Mouse (Mus musculus) forebrain, embryonic 12.5 days (tissue): ENCODE results near the gene Kat2b. TPM values are rescaled to one million over a fixed set of nuclear protein-coding genes. Genes with fewer than 3 reads are reported as not detected.
"Not testable (repeated sequence)": the region's sequence is repeated elsewhere in the genome, so short reads cannot be mapped to it uniquely, and the experiment has no call there.

ENCODE experiments used
- ATAC-seq: fragments of 200-750 bp; cut with Nextera tagmentation; 2 replicates; pipeline ENCODE4 v1.8.0; 2017; ENCODE audit warnings: moderate TSS enrichment; ENCODE audit not compliant: low FRiP score
- H3K27ac ChIP-seq: fragments of 300-500 bp; sonication (generic); 2 replicates; pipeline ENCODE4 v1.5.1; 2016; ENCODE audit warnings: mild to moderate bottlenecking
- H3K27me3 ChIP-seq: fragments of 300-500 bp; sonication (generic); 2 replicates; pipeline ENCODE4 v1.6.1; 2016; ENCODE audit warnings: mild to moderate bottlenecking
- H3K36me3 ChIP-seq: fragments of 300-500 bp; sonication (generic); replicated peaks from 2 replicates; pipeline ENCODE4 v1.6.1; 2016; ENCODE audit warnings: mild to moderate bottlenecking
- H3K4me1 ChIP-seq: fragments of 300-500 bp; sonication (generic); 2 replicates; pipeline ENCODE4 v1.6.1; 2016
- H3K4me2 ChIP-seq: fragments of 300-500 bp; sonication (generic); 2 replicates; pipeline ENCODE4 v1.6.1; 2016; ENCODE audit warnings: mild to moderate bottlenecking, moderate library complexity
- H3K4me3 ChIP-seq: fragments of 300-500 bp; sonication (generic); replicated peaks from 2 replicates; pipeline ENCODE4 v1.5.1; 2016; ENCODE audit warnings: mild to moderate bottlenecking
- H3K9ac ChIP-seq: fragments of 300-500 bp; sonication (generic); 2 replicates; pipeline ENCODE4 v1.6.1; 2016; ENCODE audit warnings: mild to moderate bottlenecking
- H3K9me3 ChIP-seq: fragments of 300-500 bp; sonication (generic); 2 replicates; pipeline ENCODE4 v1.6.1; 2016
- WGBS: fragments of 180-500 bp; shearing (Covaris S2); methylation state at CpG from one replicate; pipeline ENCODE4 v1.1.7; 2016; 5-methylcytosine and 5-hydroxymethylcytosine counted together
- polyA plus RNA-seq: library from polyadenylated mRNA; unstranded; fragments of >200 nt; fragmentation: Nextera tagmentation; extraction: Ambion mirVana; gene quantifications from 2 replicates; pipeline ENCODE4 v1.2.1, GENCODE M21; 2016

Kat2b gene
- polyA plus RNA-seq, 1 experiment from 2014 or later = 8.1 TPM

DNA sequence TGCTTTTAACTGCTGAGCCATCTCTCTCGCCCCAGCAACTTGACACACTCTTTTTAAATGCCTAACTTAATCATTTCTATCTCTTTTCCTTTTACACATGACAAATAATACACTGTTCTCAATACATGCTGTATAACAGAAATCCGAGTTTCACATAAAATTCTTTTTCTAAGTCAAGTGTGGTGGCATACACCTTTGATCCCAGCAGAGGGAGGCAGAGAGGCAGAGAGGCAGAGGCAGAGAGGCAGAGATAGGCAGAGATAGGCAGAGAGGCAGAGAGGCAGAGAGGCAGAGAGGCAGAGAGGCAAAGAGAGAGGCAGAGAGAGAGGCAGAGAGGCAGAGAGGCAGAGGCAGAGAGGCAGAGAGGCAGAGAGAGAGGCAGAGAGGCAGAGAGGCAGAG, 90.7 kb downstream of the Kat2b start:
- H3K4me3 ChIP-seq, H3K27me3 ChIP-seq, ATAC-seq, H3K4me2 ChIP-seq, H3K9ac ChIP-seq, H3K9me3 ChIP-seq, H3K27ac ChIP-seq: not testable (repeated sequence)
- peaks cover 16% of the 10 kb centered on the region for H3K4me1 ChIP-seq
- H3K36me3 ChIP-seq = peaks cover 20% of the 10 kb centered on the region; the same call in 1 of the 2 replicates
- whole genome bisulfite sequencing = 69% methylated on average over 2 of the region's 2 CpGs

DNA sequence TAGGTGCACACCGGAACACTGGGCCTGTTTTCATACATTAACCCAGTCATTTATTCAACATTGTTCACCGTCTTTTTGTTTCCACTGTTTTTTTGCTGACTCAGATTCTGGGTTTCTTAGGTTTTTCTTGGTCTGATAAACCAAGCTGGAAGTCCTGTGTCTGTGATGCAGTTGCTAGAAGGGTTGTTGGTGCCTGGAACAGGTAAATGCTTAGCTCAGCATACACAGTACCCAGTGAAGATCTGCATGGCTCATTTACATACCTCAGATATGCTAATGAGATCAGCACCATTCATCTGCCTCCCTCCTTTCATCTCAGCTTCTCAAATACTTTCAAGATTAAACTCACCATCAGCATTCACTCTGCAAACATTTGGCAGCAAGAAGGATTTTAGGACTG, 92.0 kb downstream of the Kat2b start:
- Histone ChIP-seq H3K4me3 (no peak overlapping the region), H3K9me3 (no peaks in the 10 kb centered on the region), H3K36me3 (peaks cover 15% of the 10 kb centered on the region; the same call in 1 of the 2 replicates), H3K27ac (no peak overlapping the region), H3K9ac (no peak overlapping the region), H3K4me1 (peaks cover 16% of the 10 kb centered on the region), H3K27me3 (0 out of 2 replicates have a peak, but pooled peaks cover 3% of the 10 kb centered on the region), H3K4me2 (no peak overlapping the region)
- WGBS = 74% methylated on average over 2 of the region's 2 CpGs
- peak; percentile 66; the same call in 1 of the 2 replicates for ATAC-seq

DNA sequence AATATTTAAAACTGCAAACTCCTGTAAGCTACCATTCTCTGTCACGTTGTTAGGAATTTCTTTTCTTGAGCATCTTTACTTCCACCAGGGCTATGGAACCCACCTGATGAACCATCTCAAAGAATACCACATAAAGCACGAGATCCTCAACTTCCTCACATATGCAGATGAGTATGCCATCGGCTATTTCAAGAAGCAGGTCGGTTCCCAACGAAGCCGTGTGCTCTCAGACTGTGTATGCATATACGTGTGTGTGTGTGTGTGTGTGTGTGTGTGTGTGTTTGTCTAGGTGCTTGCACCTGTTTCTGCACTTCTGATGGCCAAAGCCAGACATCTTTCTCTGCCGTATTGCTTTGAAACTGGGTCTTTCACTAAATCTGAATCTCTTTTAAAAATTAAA, 92.6 kb downstream of the Kat2b start:
- Histone ChIP-seq H3K36me3 (peaks cover 15% of the 10 kb centered on the region; the same call in 1 of the 2 replicates), H3K27me3 (0 out of 2 replicates have a peak, but pooled peaks cover 3% of the 10 kb centered on the region), H3K9me3 (no peaks in the 10 kb centered on the region), H3K27ac (no peak overlapping the region), H3K9ac (no peak overlapping the region), H3K4me2 (no peak overlapping the region), H3K4me1 (peaks cover 16% of the 10 kb centered on the region), H3K4me3 (no peak overlapping the region)
- ATAC-seq = no peak
- 68% methylated on average over 8 of the region's 8 CpGs for WGBS

DNA sequence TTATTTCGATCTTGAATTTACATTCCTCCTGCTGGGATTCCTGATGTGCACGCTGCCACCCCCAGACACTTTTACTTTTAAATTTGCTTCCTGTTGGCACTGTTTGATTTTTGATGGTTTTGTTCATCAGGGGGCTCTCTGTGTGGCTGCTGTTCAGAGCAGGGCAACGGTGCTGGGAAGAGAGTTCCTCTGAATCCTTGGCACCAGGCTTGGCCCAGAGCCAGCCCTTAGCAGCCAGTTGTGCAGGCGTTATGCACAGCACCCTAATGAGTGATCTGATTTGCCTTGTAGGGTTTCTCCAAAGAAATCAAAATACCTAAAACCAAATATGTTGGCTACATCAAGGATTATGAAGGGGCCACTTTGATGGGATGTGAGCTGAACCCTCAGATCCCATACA, 93.1 kb downstream of the Kat2b start:
- 56% methylated on average over 4 of the region's 4 CpGs for WGBS
- no peak overlapping the region for H3K4me2 ChIP-seq

DNA sequence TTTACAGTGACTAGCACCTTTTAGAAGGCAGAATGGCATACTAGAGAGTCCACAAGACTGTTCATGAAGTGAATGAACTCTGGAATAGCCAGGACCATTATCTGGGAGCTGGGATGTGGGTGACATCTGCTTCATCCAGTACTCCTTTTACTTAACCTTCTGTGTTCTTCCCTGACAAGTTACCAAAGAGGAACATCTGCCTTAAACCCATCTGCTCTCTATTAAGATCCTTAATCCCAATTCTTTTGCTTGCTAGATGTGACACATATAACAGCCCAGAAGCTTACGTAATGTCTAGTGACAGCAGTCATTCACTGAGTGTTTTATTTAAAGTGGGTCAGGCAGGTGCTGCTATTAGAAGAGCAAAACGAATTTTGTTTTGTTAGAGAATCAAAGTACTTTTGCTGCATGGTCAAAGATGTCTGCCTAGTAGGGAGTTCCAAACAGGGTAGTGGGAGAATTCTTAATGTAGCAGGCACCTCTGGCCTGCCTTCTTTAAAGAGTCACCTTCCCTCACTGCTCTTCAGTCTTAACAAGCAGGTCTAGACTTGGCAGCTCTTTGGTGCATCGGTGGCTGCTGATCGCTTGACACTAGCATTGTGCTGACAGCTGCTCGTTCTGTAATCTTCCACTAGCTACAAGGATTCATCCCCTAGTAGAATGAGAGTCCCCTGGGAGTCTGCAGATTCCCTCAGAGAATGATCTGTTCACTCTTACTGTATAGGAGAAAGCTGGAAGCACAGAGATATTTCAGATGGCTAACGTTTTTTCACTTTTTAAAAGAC, 94.6 kb downstream of the Kat2b start:
- Histone ChIP-seq H3K27ac (no peak overlapping the region), H3K9me3 (no peaks in the 10 kb centered on the region), H3K27me3 (0 out of 2 replicates have a peak, but pooled peaks cover 3% of the 10 kb centered on the region), H3K4me2 (no peak overlapping the region), H3K4me1 (peaks cover 16% of the 10 kb centered on the region), H3K4me3 (no peak overlapping the region), H3K36me3 (0 out of 2 replicates have a peak, but pooled peaks cover 11% of the 10 kb centered on the region), H3K9ac (no peak overlapping the region)
- 81% methylated on average over 6 of the region's 6 CpGs for WGBS
- ATAC-seq = no peak

More for the DNA sequence above, 93.1 kb downstream of the Kat2b start:
- Histone ChIP-seq H3K27me3 (0 out of 2 replicates have a peak, but pooled peaks cover 3% of the 10 kb centered on the region), H3K4me3 (no peak overlapping the region), H3K9ac (no peak overlapping the region), H3K36me3 (peaks cover 10% of the 10 kb centered on the region; the same call in 1 of the 2 replicates), H3K27ac (0 out of 2 replicates have a peak overlapping the region, but pooled peaks have one; percentile 42), H3K9me3 (no peaks in the 10 kb centered on the region), H3K4me1 (peaks cover 16% of the 10 kb centered on the region)
- ATAC-seq = peak; percentile 64; the same call in 1 of the 2 replicates

DNA sequence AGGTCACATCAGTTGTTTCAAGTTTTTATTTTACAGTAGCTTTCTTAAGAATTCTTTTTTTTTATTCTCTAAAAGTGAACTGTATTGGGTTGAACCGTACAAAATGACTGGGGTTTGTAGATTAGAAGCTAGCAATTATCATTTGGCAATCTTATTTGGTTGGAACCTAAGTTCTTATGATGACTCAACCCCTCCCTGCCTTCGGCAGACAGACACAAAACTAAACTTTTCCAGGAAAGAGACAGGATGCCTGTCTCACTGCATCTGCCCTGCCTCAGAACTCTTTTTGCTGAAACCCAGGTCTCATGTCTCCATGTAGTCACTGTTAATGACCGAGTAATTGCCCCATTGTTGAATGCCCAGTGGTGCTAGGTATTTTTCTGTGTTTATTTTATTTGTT, 97.6 kb downstream of the Kat2b start:
- peaks cover 27% of the 10 kb centered on the region for H3K36me3 ChIP-seq
- ATAC-seq = no peak
- no peak overlapping the region for H3K4me2 ChIP-seq
- 92% methylated on average over 3 of the region's 3 CpGs for WGBS
- H3K4me3 ChIP-seq = no peak overlapping the region
- H3K9ac ChIP-seq = no peak overlapping the region
- H3K27me3 ChIP-seq = 0 out of 2 replicates have a peak, but pooled peaks cover 3% of the 10 kb centered on the region
- no peaks in the 10 kb centered on the region for H3K9me3 ChIP-seq
- peaks cover 8% of the 10 kb centered on the region for H3K4me1 ChIP-seq
- H3K27ac ChIP-seq = no peak overlapping the region

DNA sequence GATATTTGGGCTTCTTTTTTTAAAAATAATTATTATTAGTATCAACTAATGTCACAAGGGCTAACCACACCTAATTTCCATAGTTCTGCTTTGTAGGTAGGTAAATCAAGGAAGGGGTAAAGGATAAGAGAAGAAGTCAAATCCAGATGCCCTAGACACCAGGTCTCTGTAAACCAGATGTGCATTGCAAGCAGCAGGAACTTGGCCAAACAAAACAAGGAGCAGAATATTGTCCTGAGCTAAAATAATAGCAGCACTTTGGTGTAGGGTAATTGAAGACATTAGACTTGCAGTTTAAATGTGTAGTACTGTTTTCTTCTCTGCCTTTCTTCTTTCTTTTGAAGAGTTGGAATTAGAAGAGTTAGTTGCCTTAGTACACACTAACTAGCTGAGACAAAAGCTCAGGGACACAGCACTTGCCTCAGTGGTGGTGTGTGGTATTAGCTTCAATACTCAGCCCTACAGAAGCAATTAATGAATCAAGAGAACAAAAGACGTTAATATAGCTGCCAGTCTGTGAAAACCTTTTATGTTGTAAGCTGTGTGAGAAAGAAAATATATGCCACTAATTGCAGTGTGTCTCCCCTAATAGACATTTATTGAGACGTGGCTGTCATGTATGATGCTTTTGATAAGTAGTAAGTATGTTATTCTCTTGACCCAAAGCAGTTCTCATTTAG, 98.2 kb downstream of the Kat2b start:
- no peaks in the 10 kb centered on the region for H3K9me3 ChIP-seq
- no peak overlapping the region for H3K9ac ChIP-seq
- H3K27me3 ChIP-seq = 0 out of 2 replicates have a peak, but pooled peaks cover 3% of the 10 kb centered on the region
- peaks cover 33% of the 10 kb centered on the region for H3K36me3 ChIP-seq
- no peak overlapping the region for H3K4me2 ChIP-seq
- H3K27ac ChIP-seq = no peak overlapping the region
- ATAC-seq = peak; percentile 68; the same call in 1 of the 2 replicates
- 31% methylated on average over 2 of the region's 2 CpGs for WGBS
- H3K4me3 ChIP-seq = no peak overlapping the region
- peaks cover 2% of the 10 kb centered on the region for H3K4me1 ChIP-seq

DNA sequence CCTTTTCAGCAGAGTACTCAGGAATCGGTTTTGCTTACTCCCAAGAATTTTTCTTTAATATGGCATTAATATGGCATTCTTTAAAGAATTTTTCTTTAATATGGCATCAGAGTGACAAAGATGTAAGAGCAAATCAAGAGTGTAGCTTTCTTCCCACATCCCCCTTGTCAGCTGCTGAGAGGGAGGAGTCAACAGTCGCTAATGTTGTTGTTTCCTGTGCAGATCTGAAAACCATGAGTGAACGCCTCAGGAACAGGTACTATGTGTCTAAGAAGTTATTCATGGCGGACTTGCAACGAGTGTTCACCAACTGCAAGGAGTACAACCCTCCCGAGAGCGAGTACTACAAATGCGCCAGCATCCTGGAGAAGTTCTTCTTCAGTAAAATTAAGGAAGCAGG, 103.8 kb downstream of the Kat2b start:
- Histone ChIP-seq H3K27me3 (no peaks in the 10 kb centered on the region), H3K4me1 (no peaks in the 10 kb centered on the region), H3K4me2 (no peak overlapping the region), H3K27ac (no peak overlapping the region), H3K36me3 (peaks cover 57% of the 10 kb centered on the region), H3K9ac (no peak overlapping the region), H3K4me3 (no peak overlapping the region), H3K9me3 (no peaks in the 10 kb centered on the region)
- WGBS = 94% methylated on average over 8 of the region's 8 CpGs
- no peak for ATAC-seq

DNA sequence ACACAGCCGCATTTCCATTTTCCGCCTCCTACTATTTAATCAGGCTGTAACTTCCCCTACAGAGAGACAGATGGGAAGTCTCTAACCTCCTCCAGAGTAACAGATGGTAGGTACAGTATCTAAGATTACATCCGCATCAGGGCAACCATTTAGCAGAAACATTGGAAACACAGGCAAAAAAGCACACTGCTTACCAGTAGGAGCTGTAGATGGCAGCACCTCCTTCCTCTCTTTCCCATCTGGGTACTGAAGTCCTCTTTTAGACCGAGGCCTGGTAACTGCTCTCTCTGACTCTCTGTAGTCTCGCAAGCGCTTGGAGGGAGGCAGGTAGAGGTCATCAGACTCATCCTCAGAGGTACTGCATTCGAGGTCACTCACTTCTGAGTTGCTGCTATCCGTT, 112.1 kb downstream of the Kat2b start:
- 0 out of 2 replicates have a peak, but pooled peaks cover 2% of the 10 kb centered on the region for H3K4me1 ChIP-seq
- peak; percentile 69; the same call in 1 of the 2 replicates for ATAC-seq
- peaks cover 67% of the 10 kb centered on the region for H3K36me3 ChIP-seq
- H3K9me3 ChIP-seq = no peaks in the 10 kb centered on the region
- H3K9ac ChIP-seq = no peak overlapping the region
- 85% methylated on average over 8 of the region's 8 CpGs for WGBS
- H3K4me3 ChIP-seq = no peak overlapping the region
- H3K27ac ChIP-seq = no peak overlapping the region
- no peaks in the 10 kb centered on the region for H3K27me3 ChIP-seq
- H3K4me2 ChIP-seq = no peak overlapping the region

DNA sequence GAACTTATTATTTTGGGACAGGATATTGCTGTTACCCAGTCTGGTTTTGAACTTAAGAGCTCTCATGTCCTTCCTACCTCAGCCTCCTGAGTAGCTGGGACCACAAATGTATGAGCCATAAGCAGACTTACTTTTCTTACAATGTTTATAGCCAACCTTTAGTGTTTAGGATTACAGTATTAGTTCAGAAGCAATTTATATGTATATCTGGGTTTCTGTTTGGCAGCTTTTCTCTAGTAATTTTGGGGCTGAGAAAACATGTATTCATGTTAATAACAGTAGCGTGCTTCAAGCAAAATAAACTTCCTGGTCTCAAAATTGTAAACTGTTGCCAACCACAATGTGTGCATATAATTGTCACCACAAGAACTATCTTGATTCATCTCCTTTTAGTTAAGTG, 121.7 kb downstream of the Kat2b start:
- no peak for ATAC-seq
- Histone ChIP-seq H3K27ac (no peak overlapping the region), H3K9ac (peak overlapping the region; percentile 62; the same call in 1 of the 2 replicates), H3K9me3 (no peaks in the 10 kb centered on the region), H3K27me3 (no peaks in the 10 kb centered on the region), H3K4me3 (peak overlapping the region; percentile 62), H3K36me3 (peaks cover 26% of the 10 kb centered on the region), H3K4me1 (peaks cover 13% of the 10 kb centered on the region), H3K4me2 (peak overlapping the region; percentile 63)
- 17% methylated on average over 1 of the region's 1 CpGs for WGBS

DNA sequence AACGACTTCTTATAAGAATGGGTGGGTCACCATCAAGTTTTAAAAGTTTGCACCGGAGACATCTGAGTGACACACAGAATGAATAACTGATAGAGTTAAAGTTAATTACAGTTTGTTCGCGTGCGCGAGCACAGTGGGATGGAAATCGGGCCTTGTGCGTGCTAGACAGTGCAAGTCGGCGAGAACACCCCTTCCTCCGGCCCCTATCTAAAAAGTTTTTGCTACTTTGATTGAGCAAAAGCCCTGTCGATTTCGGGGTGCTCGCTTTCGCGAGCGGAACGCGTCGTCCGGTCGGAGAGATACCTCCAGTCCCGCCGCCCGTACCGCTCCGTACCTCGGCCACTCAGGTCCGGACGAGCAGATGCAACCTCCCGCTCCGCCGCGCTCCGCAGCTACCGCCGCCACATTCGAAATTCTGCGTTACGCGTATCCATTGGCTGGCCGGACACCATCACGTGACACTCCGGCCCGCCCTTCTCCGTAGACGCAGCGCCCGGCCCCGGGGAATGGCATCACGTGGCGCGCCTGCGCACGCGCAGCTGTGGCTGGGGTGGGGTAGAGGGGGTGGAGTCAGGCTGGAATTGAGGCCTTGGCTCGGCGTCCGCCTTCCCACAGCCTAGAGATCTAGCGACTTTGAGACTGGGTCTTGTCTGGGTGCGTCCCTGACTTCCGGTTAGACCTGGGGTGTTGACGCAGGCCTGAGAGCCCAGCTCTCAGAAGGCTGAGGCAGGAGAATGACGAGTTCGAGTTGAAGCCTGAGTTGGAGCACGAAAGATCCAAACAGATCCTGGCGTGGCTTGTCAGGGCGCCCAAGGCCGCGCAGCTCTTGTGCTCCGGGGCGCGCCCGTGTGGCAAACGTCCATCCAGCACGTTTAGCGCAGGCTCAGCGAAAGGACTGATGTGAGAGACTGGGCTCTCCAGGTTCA, 122.5 kb downstream of the Kat2b start, which contains the start of gene Sgo1:
TSS of gene Sgo1 (minus strand) at position 457 of the 926 bp plus-strand sequence.
- H3K27me3 ChIP-seq = no peaks in the 10 kb centered on the region
- peak; percentile 99 for ATAC-seq
- peak within 1 kb of the TSS; percentile 62 for H3K4me3 ChIP-seq
- peaks cover 21% of the 10 kb centered on the region for H3K36me3 ChIP-seq
- under 1% methylated on average over 78 of the region's 78 CpGs for WGBS
- no peaks in the 10 kb centered on the region for H3K9me3 ChIP-seq
- H3K9ac ChIP-seq = peak within 1 kb of the TSS; percentile 68
- peaks cover 13% of the 10 kb centered on the region for H3K4me1 ChIP-seq
- peak within 1 kb of the TSS; percentile 96 for H3K27ac ChIP-seq
- peak within 1 kb of the TSS; percentile 63 for H3K4me2 ChIP-seq
